ENCODE assay signal across 8 mouse cellular contexts in the genomic region with DNA sequence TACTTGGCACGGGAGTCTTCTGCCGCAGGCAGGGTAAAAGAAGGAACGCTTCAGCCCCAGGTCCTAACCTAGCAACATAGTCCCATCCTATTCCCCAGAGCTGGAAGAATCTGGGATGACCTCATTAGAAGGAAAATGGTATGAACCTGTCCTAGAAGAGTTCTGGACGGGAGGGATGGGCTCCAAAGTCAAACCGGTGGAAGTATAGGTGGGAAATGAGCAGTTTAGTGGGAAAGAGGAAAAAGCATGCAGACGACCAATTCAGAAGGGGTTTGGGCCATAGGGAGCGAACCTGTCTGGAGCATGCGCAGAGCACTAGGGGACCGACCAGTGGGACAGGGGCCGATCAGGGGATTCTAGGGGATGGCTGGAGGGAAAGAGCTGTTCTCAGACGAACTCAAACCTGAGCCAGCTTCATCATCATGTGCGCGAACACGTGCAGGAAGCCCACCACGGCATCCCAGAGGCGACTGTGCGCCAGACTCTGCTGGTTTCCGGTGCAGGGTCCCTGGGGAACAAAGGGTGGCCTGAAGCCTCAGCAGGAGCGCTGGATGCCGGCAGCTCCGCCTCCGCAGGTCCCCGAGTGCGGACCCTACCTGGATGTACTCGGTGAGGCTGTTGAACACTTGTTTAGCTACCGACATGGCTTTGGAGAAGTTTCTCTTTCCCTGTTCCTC. TPM values are rescaled to one million over a fixed set of nuclear protein-coding genes. Genes with fewer than 3 reads are reported as not detected.
DNase-seq lines count a peak whose midpoint lies in the region; ATAC-seq lines count a peak whose summit lies in the region.

No protein-coding gene starts in this region.

- no peaks in the 10 kb centered on the region for H3K36me3 ChIP-seq in forebrain, embryonic 13.5 days (ENCODE audit: poor library complexity, severe bottlenecking)
- H3K36me3 ChIP-seq in midbrain, embryonic 13.5 days: no peaks in the 10 kb centered on the region

- DNase-seq in CD4-positive, CD25-positive, alpha-beta regulatory T cell, adult 2 months (ENCODE audit: low read depth, low spot score): peak; percentile 38
- DNase-seq in MEL-GATA-1-ER (ENCODE audit: extremely low read depth, low read depth): peak; percentile 48
- peak; percentile 50 for DNase-seq in induced T-regulatory cell, adult 2 months (ENCODE audit: low read depth)
- no peak for DNase-seq in frontal cortex, adult 2 months (ENCODE audit: extremely low spot score in 1 of 2, low spot score in 1 of 2)
- no peak for DNase-seq in cerebellum, adult 8-10 months

- peak overlapping the region; percentile 46 for H3K4me3 ChIP-seq in forebrain, embryonic 13.5 days
- H3K4me3 ChIP-seq in midbrain, embryonic 13.5 days (replicated peaks): peak overlapping the region; percentile 35

- H3K27me3 ChIP-seq in forebrain, embryonic 13.5 days: no peaks in the 10 kb centered on the region
- no peaks in the 10 kb centered on the region for H3K27me3 ChIP-seq in midbrain, embryonic 13.5 days

- peak overlapping the region; percentile 65 for H3K27ac ChIP-seq in forebrain, embryonic 13.5 days
- H3K27ac ChIP-seq in midbrain, embryonic 13.5 days: no peak overlapping the region; the same call in 1 of the 2 replicates

- under 1% methylated on average over 26 of the region's 26 CpGs for WGBS in forebrain, embryonic 13.5 days
- under 1% methylated on average over 26 of the region's 26 CpGs for WGBS in midbrain, embryonic 13.5 days

- H3K9me3 ChIP-seq in forebrain, embryonic 13.5 days (replicated peaks): 0 out of 2 replicates have a peak, but pooled peaks cover 2% of the 10 kb centered on the region
- H3K9me3 ChIP-seq in midbrain, embryonic 13.5 days: no peaks in the 10 kb centered on the region; the same call in 1 of the 2 replicates

- H3K4me1 ChIP-seq in forebrain, embryonic 13.5 days: peaks cover 20% of the 10 kb centered on the region
- H3K4me1 ChIP-seq in midbrain, embryonic 13.5 days (replicated peaks): peaks cover 18% of the 10 kb centered on the region

- peak; percentile 64 for ATAC-seq in forebrain, embryonic 13.5 days
- ATAC-seq in midbrain, embryonic 13.5 days: peak; percentile 61
- ATAC-seq in activated CD4-positive, CD25-positive, alpha-beta regulatory T cell, adult 4 months: no peak

- peak overlapping the region; percentile 76 for H3K4me2 ChIP-seq in forebrain, embryonic 13.5 days
- H3K4me2 ChIP-seq in midbrain, embryonic 13.5 days (replicated peaks): peak overlapping the region; percentile 68

- H3K9ac ChIP-seq in forebrain, embryonic 13.5 days: peak overlapping the region; percentile 65
- peak overlapping the region; percentile 54 for H3K9ac ChIP-seq in midbrain, embryonic 13.5 days (replicated peaks)

RNA-seq across cellular contexts. Expression of gene Map4k1, which starts 58.3 kb away (rescaled TPM):
- 4.3 and 4.4 TPM in 2 replicates for polyA plus RNA-seq in forebrain, embryonic 13.5 days (2015; fragmentation: Nextera tagmentation; extraction: Ambion mirVana)
- polyA plus RNA-seq in midbrain, embryonic 13.5 days (2015; fragmentation: Nextera tagmentation; extraction: Ambion mirVana): 4.5 and 5.0 TPM in 2 replicates
- 3.1 and 3.8 TPM in 2 replicates for polyA plus RNA-seq in frontal cortex, adult 2 months (2012; rRNA removed)
- polyA plus RNA-seq in activated CD4-positive, CD25-positive, alpha-beta regulatory T cell, adult 4 months (2017; shearing (Covaris generic)): 100 to 1,000 TPM in 1 of 2 experiments, 10 to 100 TPM in 1; 88.8 to 120 TPM

RNA-seq across cellular contexts. Expression of gene Eif3k, which starts 58.5 kb away (rescaled TPM):
- polyA plus RNA-seq in forebrain, embryonic 13.5 days (2015; fragmentation: Nextera tagmentation; extraction: Ambion mirVana): 351 and 356 TPM in 2 replicates
- 318 and 323 TPM in 2 replicates for polyA plus RNA-seq in midbrain, embryonic 13.5 days (2015; fragmentation: Nextera tagmentation; extraction: Ambion mirVana)
- 311 and 352 TPM in 2 replicates for polyA plus RNA-seq in frontal cortex, adult 2 months (2012; rRNA removed)
- polyA plus RNA-seq in activated CD4-positive, CD25-positive, alpha-beta regulatory T cell, adult 4 months (2017; shearing (Covaris generic)): 100 to 1,000 TPM; 603 to 630 TPM

Comparison
In these comparisons a context has a peak if more than half of its experiments do, and no peak if none do; other contexts are left out.
1. DNase-seq: peak in CD4-positive, CD25-positive, alpha-beta regulatory T cell, adult 2 months (single experiment), MEL-GATA-1-ER (single experiment) and induced T-regulatory cell, adult 2 months (single experiment); none in frontal cortex, adult 2 months (0 of 2) and cerebellum, adult 8-10 months (single experiment).
2. RNA of gene Map4k1, which starts 58.3 kb away (polyA plus RNA-seq): 88.8 to 120 TPM in activated CD4-positive, CD25-positive, alpha-beta regulatory T cell, adult 4 months; 4.5 to 5.0 TPM in midbrain, embryonic 13.5 days, 4.3 to 4.4 TPM in forebrain, embryonic 13.5 days and 3.1 to 3.8 TPM in frontal cortex, adult 2 months; every median in the first group is over 10 times any median in the second.